Mouse (Mus musculus) layer of hippocampus, adult 18-20 months (tissue): ENCODE results near the gene Ncor1. TPM values are rescaled to one million over a fixed set of nuclear protein-coding genes. Genes with fewer than 3 reads are reported as not detected.

Experiments used
- DNase-seq, 2 experiments: peaks; one replicate each; pipeline ENCODE4 v3.0.0; 2022; ENCODE audit warnings: low spot score in 2 of 2
- total RNA-seq, 2 experiments: library from RNA; stranded (reverse); gene quantifications; 2 replicates each; pipeline ENCODE4 v1.2.3; 2021

Ncor1 gene
- total RNA-seq, 2 experiments from 2014 or later, result 268 to 281 TPM

GRCm38 (mm10) chr11:62269097-62269496 lies 189.2 kb downstream of the Ncor1 start:
- DNase-seq, result no peak

DNA sequence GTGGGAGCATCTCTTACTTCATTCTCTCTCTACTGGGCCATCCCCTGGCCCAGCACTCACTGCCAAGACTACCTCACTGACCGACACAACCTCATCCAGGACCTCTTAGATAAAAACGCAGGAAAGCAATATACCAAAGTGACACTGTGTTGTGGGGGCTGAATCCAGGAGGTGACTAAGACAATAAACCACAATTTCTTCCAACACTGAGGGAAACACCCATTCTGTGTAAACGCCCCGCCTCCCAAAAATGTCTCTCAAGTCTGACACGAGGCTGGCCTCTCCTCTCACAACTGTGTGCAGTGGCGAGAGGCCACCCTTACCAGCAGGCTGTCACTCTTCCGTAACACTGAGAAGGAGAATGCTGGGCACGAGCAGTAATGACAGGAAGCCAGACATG lies 190.0 kb downstream of the Ncor1 start:
- no peak for DNase-seq

DNA sequence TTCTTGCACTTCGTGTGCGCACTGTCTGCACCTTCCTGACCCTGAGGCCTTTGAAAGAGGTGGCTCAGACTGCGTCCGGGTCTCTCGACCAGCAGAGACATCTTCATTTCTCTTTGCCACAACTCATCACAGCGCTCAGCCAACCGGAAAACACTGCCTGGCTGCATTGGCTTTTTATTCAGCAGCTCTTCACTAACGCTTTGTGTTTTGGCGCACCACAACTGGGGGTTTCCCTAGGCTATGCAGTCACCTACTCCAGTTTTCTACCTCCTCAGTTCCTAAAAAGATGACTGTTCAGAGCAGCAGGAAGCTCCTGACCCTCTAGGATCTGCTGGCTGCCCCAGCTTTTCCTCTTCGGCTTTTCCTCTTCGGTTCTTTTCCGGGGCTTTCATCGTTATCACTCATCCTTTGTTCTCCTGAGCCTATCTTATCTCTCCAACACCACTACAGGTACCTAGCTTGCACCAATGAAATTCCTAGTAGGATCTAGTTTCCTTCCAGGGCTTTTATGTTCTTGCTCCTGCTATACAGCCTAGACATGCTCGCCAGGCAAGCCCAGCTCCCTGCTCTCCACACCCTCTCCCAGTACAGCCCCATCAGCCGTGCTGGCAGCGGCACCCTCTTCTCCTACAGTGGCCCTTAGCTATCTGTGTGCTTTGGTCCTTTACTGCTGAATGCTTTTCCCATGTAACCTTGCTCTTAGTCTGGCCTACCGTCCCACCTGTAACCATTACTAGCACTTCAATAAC lies 191.7 kb downstream of the Ncor1 start:
- DNase-seq, result no peak

Other genes with a start within 250 kb of the Ncor1 start
- 1 to 10 TPM; 6.6 to 7.6 TPM for gene Adora2b, start 209.6 kb downstream of the Ncor1 start, total RNA-seq
- 10 to 100 TPM; 11.5 to 13.2 TPM for gene Zswim7, start 177.2 kb downstream of the Ncor1 start, total RNA-seq
- 10 to 100 TPM; 87.2 to 88.5 TPM for gene Ttc19, start 177.1 kb downstream of the Ncor1 start, total RNA-seq
- 1 to 10 TPM; 6.3 to 6.5 TPM for gene Pigl, start 81 bp downstream of the Ncor1 start, total RNA-seq
- 10 to 100 TPM; 37.5 to 42.7 TPM for gene Cenpv, start 80.7 kb upstream of the Ncor1 start, total RNA-seq
- 1,000 to 10,000 TPM; 1,877 to 1,910 TPM for gene Ubb, start 92.6 kb upstream of the Ncor1 start, total RNA-seq
- 10 to 100 TPM; 12.8 to 14.9 TPM for gene Trpv2, start 115.9 kb upstream of the Ncor1 start, total RNA-seq
- 1 to 10 TPM; 8.5 to 8.7 TPM for gene Lrrc75a, start 190.0 kb upstream of the Ncor1 start, total RNA-seq
- gene Mmgt2, start 190.1 kb upstream of the Ncor1 start, total RNA-seq, result 10 to 100 TPM; 14.2 to 15.9 TPM